Mouse (Mus musculus) liver, embryonic 14.5 days (tissue): ENCODE data around the gene Gli2.

Experiments
- CTCF ChIP-seq: IDR thresholded peaks from 2 replicates; pipeline ENCODE4 v1.5.1; 2016; ENCODE audit warnings: antibody characterized with exemption, low read depth, control low read depth
- EP300 ChIP-seq: IDR thresholded peaks from 2 replicates; pipeline ENCODE4 v1.6.1; 2016; ENCODE audit warnings: antibody characterized with exemption, low read depth

DNA sequence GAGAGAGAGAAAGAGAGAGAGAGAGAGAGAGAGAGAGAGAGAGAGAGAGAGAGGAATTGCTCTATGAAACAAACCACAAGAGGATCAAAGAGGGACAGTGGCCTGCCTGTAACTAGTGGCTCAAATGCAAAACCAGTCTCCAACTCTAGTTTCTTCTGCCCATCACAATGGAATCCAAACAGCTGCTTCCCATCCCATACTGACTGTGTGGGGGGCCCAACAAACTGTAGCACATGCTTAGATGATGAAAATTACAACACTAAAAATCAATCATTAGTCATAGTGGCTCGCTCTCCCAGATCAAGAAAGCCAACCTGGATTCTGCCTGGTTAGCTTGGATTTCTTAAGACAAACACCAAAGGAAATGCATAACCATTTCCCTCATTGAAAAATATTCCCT lies 15.0 kb downstream of the Gli2 start:
- TF ChIP-seq CTCF: no peak
- TF ChIP-seq EP300: no peak
